Mouse (Mus musculus) cortical plate, adult 2 months (tissue): ENCODE results near the gene Cd4. TPM values are rescaled to one million over a fixed set of nuclear protein-coding genes. Genes with fewer than 3 reads are reported as not detected.

ENCODE experiments used
- H3K27ac ChIP-seq: fragments of 200-500 bp; 2 replicates; pipeline ENCODE4 v1.5.1; 2012; ENCODE audit warnings: low read length, control low read depth, inconsistent platforms; ENCODE audit not compliant: insufficient read depth
- H3K4me1 ChIP-seq: fragments of 200-500 bp; 2 replicates; pipeline ENCODE4 v1.6.1; 2011; ENCODE audit warnings: low read length; ENCODE audit not compliant: control insufficient read depth, insufficient read depth
- H3K4me3 ChIP-seq: fragments of 200-500 bp; 2 replicates; pipeline ENCODE4 v1.5.1; 2011; ENCODE audit warnings: mild to moderate bottlenecking, low read length, control low read depth; ENCODE audit not compliant: insufficient read depth
- CTCF ChIP-seq: fragments of 200-500 bp; IDR thresholded peaks from 2 replicates; pipeline ENCODE4 v1.5.1; 2011; ENCODE audit warnings: mild to moderate bottlenecking, control low read depth, low read length; ENCODE audit not compliant: insufficient read depth; ENCODE audit errors: extremely low read depth
- POLR2A ChIP-seq: fragments of 200-500 bp; IDR thresholded peaks from 2 replicates; pipeline ENCODE4 v1.6.1; 2011; ENCODE audit warnings: mild to moderate bottlenecking, low read length, control low read depth; ENCODE audit not compliant: insufficient read depth; ENCODE audit errors: extremely low read depth
- polyA plus RNA-seq: library from polyadenylated mRNA; depleted of rRNA; stranded (reverse); fragments of >200 nt; gene quantifications from 2 replicates; pipeline ENCODE4 v1.2.3, GENCODE M21; 2012; rRNA removed

Cd4 gene
- polyA plus RNA-seq, 1 experiment, result 4.7 TPM

DNA sequence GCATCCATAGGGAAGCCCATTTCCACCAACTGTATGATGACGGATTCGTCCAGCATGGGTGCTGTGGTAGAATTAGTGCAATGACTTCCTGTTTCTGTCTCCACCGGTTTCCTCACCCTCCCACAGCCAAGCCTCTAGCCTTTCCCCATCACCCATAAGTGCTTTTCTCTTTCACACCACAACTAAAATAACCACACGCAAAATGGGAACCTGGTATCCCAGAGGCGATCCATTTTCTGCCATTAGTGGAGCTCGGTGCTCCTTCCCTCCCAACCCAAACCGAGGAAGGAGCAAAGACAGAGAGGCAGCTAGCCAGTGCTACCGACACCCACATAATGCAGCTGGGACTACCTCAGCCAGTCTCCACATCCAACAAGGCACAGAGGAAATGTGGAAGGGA, 70.0 kb downstream of the Cd4 start:
- Histone ChIP-seq H3K27ac (no peak overlapping the region), H3K4me3 (no peak overlapping the region), H3K4me1 (peaks cover 4% of the 10 kb centered on the region)
- TF ChIP-seq CTCF, result no peak
- TF ChIP-seq POLR2A, result no peak

DNA sequence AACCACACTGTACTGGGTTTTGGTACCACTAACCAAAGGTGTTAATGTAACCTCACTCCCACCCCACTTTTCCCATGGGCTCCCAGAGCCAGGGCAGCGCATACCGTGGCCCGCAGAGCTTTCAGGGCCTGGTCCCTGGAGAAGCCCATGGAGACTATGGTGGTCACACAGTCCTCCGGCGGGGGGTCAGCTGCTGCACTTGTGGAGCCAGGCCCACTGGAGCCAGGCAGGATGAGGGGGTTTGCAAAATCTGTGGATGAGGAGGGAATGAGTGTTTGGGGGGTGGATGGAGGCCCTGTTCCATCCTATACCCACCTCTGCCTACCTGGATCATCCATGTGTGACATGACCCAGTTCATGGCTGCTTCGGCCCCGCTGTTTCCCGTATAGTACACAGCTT, 70.5 kb downstream of the Cd4 start:
- TF ChIP-seq CTCF, result no peak
- no peak for TF ChIP-seq POLR2A
- Histone ChIP-seq H3K27ac (no peak overlapping the region), H3K4me1 (peaks cover 4% of the 10 kb centered on the region), H3K4me3 (no peak overlapping the region)

DNA sequence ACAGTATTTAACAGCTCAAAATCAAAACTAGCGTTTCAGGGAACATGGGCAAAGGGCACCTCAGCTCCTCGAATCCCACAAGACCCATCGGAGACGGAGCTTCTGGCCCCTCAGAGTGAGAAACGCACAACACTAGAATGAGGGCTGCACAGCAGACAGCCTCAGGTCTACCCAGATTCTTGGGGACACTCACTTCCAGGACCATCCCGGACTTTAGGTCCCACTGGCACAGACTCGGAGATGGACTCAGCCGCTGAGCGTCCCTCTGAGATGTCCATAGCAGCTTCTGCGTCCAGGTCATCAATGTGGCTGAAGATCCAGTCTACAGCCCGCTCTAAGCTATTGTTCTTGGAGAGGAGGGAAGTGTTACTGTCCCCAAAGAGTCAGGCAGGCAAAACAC, 70.9 kb downstream of the Cd4 start:
- Histone ChIP-seq H3K27ac (no peak overlapping the region), H3K4me1 (peaks cover 4% of the 10 kb centered on the region)

DNA sequence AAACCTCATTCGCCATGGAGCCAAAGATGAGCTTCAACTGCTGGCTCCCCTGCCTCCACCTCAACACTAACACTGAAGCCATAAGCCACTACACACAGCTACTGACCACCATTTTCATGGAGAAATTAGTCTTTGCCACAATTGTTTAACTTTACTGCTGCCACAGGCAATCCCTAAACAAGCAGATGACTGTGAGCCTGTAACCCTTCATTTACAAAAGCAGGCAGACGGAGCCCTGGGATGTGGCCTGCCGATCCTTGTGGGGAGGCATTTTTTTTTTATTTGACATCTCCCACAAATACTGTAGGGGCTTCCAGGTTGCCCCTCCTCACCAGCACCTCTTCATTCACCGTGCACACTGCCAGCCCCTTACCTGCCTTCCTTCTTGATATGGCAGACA, 71.4 kb downstream of the Cd4 start:
- no peak overlapping the region for H3K27ac ChIP-seq
- no peak for TF ChIP-seq CTCF
- H3K4me3 ChIP-seq, result no peak overlapping the region
- H3K4me1 ChIP-seq, result peaks cover 4% of the 10 kb centered on the region

More for the DNA sequence above, 70.9 kb downstream of the Cd4 start:
- TF ChIP-seq POLR2A (no peak), CTCF (no peak)
- no peak overlapping the region for H3K4me3 ChIP-seq

DNA sequence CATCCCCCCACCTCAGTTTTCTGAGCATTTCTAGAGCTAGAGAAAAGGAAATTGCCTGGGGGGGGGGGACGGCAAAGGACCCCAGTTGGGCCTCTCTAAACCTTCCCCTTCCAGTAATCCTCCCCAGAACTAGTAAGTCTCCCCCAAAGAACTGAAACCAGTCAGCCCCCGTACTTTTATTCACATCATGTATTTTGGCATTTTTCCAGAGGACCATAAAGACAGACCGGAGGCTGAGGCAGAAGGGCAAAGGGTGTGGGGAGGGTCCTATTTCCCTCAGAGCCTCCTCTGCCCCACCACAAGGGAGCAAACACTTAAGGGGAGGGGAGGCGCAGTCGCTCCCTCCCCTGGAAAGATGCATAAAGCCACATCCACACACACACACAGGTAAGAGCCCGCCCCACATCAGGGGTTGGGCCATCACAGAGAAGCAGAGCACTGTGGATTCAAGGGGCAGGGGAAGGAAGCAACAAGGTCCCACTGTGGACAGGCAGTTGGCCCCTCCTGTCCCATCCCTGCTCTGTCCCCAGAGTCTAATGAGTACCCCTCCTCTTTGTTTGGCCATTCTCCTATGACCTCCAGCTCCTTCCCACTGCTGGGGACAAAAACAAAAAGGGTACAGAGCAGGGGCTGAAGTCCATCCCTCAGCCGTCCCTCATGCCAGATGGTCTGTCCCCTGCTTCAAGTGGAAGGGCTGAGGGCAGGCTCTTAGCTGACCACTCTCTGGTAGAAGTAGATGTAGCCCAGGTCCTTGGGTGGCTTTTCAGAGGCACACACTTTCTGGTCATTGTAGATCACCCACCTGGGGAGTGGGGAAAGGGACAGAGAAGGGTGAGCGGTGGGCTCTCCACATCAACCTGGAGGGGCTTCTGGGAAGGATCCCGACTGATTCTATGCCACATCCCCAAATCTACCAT, 72.9 kb downstream of the Cd4 start:
- Histone ChIP-seq H3K4me1 (peaks cover 4% of the 10 kb centered on the region), H3K4me3 (no peak overlapping the region), H3K27ac (no peak overlapping the region)
- TF ChIP-seq POLR2A (no peak), CTCF (no peak)

Other genes starting within 250 kb of the Cd4 start
- 45.3 and 47.6 TPM in 2 replicates for gene Lpcat3, start 225.2 kb downstream of the Cd4 start, polyA plus RNA-seq
- gene Emg1, start 176.0 kb downstream of the Cd4 start, polyA plus RNA-seq, result 57.3 and 58.3 TPM in 2 replicates
- 104 and 105 TPM in 2 replicates for gene Phb2, start 175.9 kb downstream of the Cd4 start, polyA plus RNA-seq
- gene Ptpn6, start 149.5 kb downstream of the Cd4 start, polyA plus RNA-seq, result 6.3 and 6.5 TPM in 2 replicates
- gene Grcc10, start 146.8 kb downstream of the Cd4 start, polyA plus RNA-seq, result 340 and 352 TPM in 2 replicates
- gene Gm45234, start 132.2 kb downstream of the Cd4 start, polyA plus RNA-seq, result not detected in 2 replicates
- 60.7 and 63.3 TPM in 2 replicates for gene Atn1, start 131.7 kb downstream of the Cd4 start, polyA plus RNA-seq
- gene Eno2, start 118.5 kb downstream of the Cd4 start, polyA plus RNA-seq, result 741 and 755 TPM in 2 replicates
- gene Lrrc23, start 108.5 kb downstream of the Cd4 start, polyA plus RNA-seq, result 2.4 and 5.0 TPM in 2 replicates
- 4.4 and 4.8 TPM in 2 replicates for gene Spsb2, start 79.6 kb downstream of the Cd4 start, polyA plus RNA-seq
- 1,059 and 1,064 TPM in 2 replicates for gene Tpi1, start 73.9 kb downstream of the Cd4 start, polyA plus RNA-seq
- 151 and 152 TPM in 2 replicates for gene Usp5, start 58.7 kb downstream of the Cd4 start, polyA plus RNA-seq
- 2.3 and 2.4 TPM in 2 replicates for gene Cdca3, start 58.7 kb downstream of the Cd4 start, polyA plus RNA-seq
- gene Gnb3, start 47.9 kb downstream of the Cd4 start, polyA plus RNA-seq, result 0.17 and 0.25 TPM in 2 replicates
- gene P3h3, start 30.5 kb downstream of the Cd4 start, polyA plus RNA-seq, result 59.6 and 66.5 TPM in 2 replicates
- 163 and 187 TPM in 2 replicates for gene Gpr162, start 24.2 kb downstream of the Cd4 start, polyA plus RNA-seq
- 5.1 and 6.5 TPM in 2 replicates for gene Lag3, start 23.5 kb upstream of the Cd4 start, polyA plus RNA-seq
- 1,375 and 1,380 TPM in 2 replicates for gene Ptms, start 31.9 kb upstream of the Cd4 start, polyA plus RNA-seq
- gene Mlf2, start 43.2 kb upstream of the Cd4 start, polyA plus RNA-seq, result 732 and 737 TPM in 2 replicates
- gene Cops7a, start 77.3 kb upstream of the Cd4 start, polyA plus RNA-seq, result 279 and 280 TPM in 2 replicates
- gene Pianp, start 108.5 kb upstream of the Cd4 start, polyA plus RNA-seq, result 157 and 164 TPM in 2 replicates
- gene Zfp384, start 120.9 kb upstream of the Cd4 start, polyA plus RNA-seq, result 46.9 and 51.6 TPM in 2 replicates
- 69.7 and 78.6 TPM in 2 replicates for gene Ing4, start 151.5 kb upstream of the Cd4 start, polyA plus RNA-seq
- 17.3 and 19.4 TPM in 2 replicates for gene Acrbp, start 161.5 kb upstream of the Cd4 start, polyA plus RNA-seq
- gene Lpar5, start 179.7 kb upstream of the Cd4 start, polyA plus RNA-seq, result 1.0 and 1.3 TPM in 2 replicates
- 79.0 and 80.7 TPM in 2 replicates for gene Chd4, start 207.8 kb upstream of the Cd4 start, polyA plus RNA-seq
- 20.0 and 21.5 TPM in 2 replicates for gene Nop2, start 243.7 kb upstream of the Cd4 start, polyA plus RNA-seq